Mouse (Mus musculus): ENCODE measurements around the gene Sfi1. TPM values are rescaled to one million over a fixed set of nuclear protein-coding genes. Genes with fewer than 3 reads are reported as not detected.
A peak's percentile ranks its signal among the peaks of the same experiment; 100 is the strongest.
"Not testable (repeated sequence)": the region's sequence is repeated elsewhere in the genome, so short reads cannot be mapped to it uniquely, and the experiment has no call there.

The Sfi1 gene
- polyA plus RNA-seq, 1 experiment from 2014 or later: 16.3 TPM

GRCm38 (mm10) chr11:3153666-3154397 is 39.4 kb downstream of the Sfi1 start:
- ATAC-seq (ENCODE audit: low FRiP score, low read depth): peak; percentile 35
- 77% methylated on average over 1 of the region's 1 CpGs for WGBS

GRCm38 (mm10) chr11:3151358-3151757 is 41.9 kb downstream of the Sfi1 start:
- WGBS: 91% methylated on average over 4 of the region's 4 CpGs
- peak; percentile 44 for ATAC-seq (ENCODE audit: low FRiP score, low read depth)

More at GRCm38 (mm10) chr11:3153666-3154397, 39.4 kb downstream of the Sfi1 start:
- Histone ChIP-seq H3K9me3 (peaks cover 18% of the 10 kb centered on the region), H3K36me3 (peaks cover 12% of the 10 kb centered on the region)
- H3K4me2 ChIP-seq (replicated peaks); H3K27me3 ChIP-seq; H3K27ac ChIP-seq (replicated peaks); H3K4me1 ChIP-seq; H3K9ac ChIP-seq (replicated peaks); H3K4me3 ChIP-seq: not testable (repeated sequence)

GRCm38 (mm10) chr11:3150677-3151003 is 42.6 kb downstream of the Sfi1 start:
- ATAC-seq (ENCODE audit: low FRiP score, low read depth); H3K4me3 ChIP-seq; H3K4me2 ChIP-seq (replicated peaks); H3K27ac ChIP-seq (replicated peaks); H3K27me3 ChIP-seq; H3K9ac ChIP-seq (replicated peaks); H3K4me1 ChIP-seq: not testable (repeated sequence)
- peaks cover 12% of the 10 kb centered on the region for H3K36me3 ChIP-seq
- 99% methylated on average over 12 of the region's 12 CpGs for WGBS
- peaks cover 14% of the 10 kb centered on the region for H3K9me3 ChIP-seq

More at GRCm38 (mm10) chr11:3151358-3151757, 41.9 kb downstream of the Sfi1 start:
- not testable (repeated sequence) for H3K4me3 ChIP-seq; H3K27ac ChIP-seq (replicated peaks); H3K27me3 ChIP-seq; H3K9ac ChIP-seq (replicated peaks); H3K4me2 ChIP-seq (replicated peaks); H3K4me1 ChIP-seq
- Histone ChIP-seq H3K9me3 (peaks cover 14% of the 10 kb centered on the region), H3K36me3 (peaks cover 12% of the 10 kb centered on the region)

GRCm38 (mm10) chr11:3150003-3150676 is 43.1 kb downstream of the Sfi1 start:
- Histone ChIP-seq H3K9me3 (peaks cover 14% of the 10 kb centered on the region), H3K36me3 (peaks cover 12% of the 10 kb centered on the region)
- ATAC-seq (ENCODE audit: low FRiP score, low read depth): 0 out of 2 replicates have a peak, but pooled peaks have one; percentile 1
- H3K27me3 ChIP-seq; H3K4me1 ChIP-seq; H3K27ac ChIP-seq (replicated peaks); H3K4me3 ChIP-seq; H3K4me2 ChIP-seq (replicated peaks); H3K9ac ChIP-seq (replicated peaks): not testable (repeated sequence)
- WGBS: 96% methylated on average over 24 of the region's 24 CpGs

- not testable (repeated sequence) for H3K4me2 ChIP-seq (replicated peaks); H3K27ac ChIP-seq (replicated peaks); H3K27me3 ChIP-seq; H3K4me1 ChIP-seq; H3K9ac ChIP-seq (replicated peaks); H3K4me3 ChIP-seq; ATAC-seq (ENCODE audit: low FRiP score, low read depth)
- Histone ChIP-seq H3K9me3 (peaks cover 14% of the 10 kb centered on the region), H3K36me3 (peaks cover 12% of the 10 kb centered on the region)
- 98% methylated on average over 4 of the region's 4 CpGs for WGBS
Observed at GRCm38 (mm10) chr11:3149471-3149870, 43.8 kb downstream of the Sfi1 start.

- ATAC-seq (ENCODE audit: low FRiP score, low read depth): not testable (repeated sequence)
- WGBS: 72% methylated on average over 2 of the region's 2 CpGs
Observed at GRCm38 (mm10) chr11:3146806-3147205, 46.5 kb downstream of the Sfi1 start.

GRCm38 (mm10) chr11:3145359-3146165 is 47.7 kb downstream of the Sfi1 start:
- H3K27me3 ChIP-seq; H3K9ac ChIP-seq (replicated peaks); H3K36me3 ChIP-seq; H3K4me3 ChIP-seq; H3K9me3 ChIP-seq; H3K4me1 ChIP-seq; ATAC-seq (ENCODE audit: low FRiP score, low read depth); H3K4me2 ChIP-seq (replicated peaks); H3K27ac ChIP-seq (replicated peaks): not testable (repeated sequence)
- 86% methylated on average over 9 of the region's 9 CpGs for WGBS

More at GRCm38 (mm10) chr11:3146806-3147205, 46.5 kb downstream of the Sfi1 start:
- H3K4me3 ChIP-seq; H3K9ac ChIP-seq (replicated peaks); H3K27me3 ChIP-seq; H3K27ac ChIP-seq (replicated peaks); H3K4me1 ChIP-seq; H3K4me2 ChIP-seq (replicated peaks): not testable (repeated sequence)
- H3K36me3 ChIP-seq: peaks cover 12% of the 10 kb centered on the region
- H3K9me3 ChIP-seq: peaks cover 12% of the 10 kb centered on the region

- H3K27ac ChIP-seq (replicated peaks); H3K27me3 ChIP-seq; H3K4me3 ChIP-seq; ATAC-seq (ENCODE audit: low FRiP score, low read depth); H3K4me2 ChIP-seq (replicated peaks); H3K4me1 ChIP-seq; H3K9ac ChIP-seq (replicated peaks); H3K36me3 ChIP-seq; H3K9me3 ChIP-seq: not testable (repeated sequence)
- 79% methylated on average over 3 of the region's 3 CpGs for WGBS
Observed at GRCm38 (mm10) chr11:3143984-3144383, 49.3 kb downstream of the Sfi1 start.

- H3K27me3 ChIP-seq; H3K4me1 ChIP-seq; H3K9ac ChIP-seq (replicated peaks); H3K36me3 ChIP-seq; H3K27ac ChIP-seq (replicated peaks); H3K4me2 ChIP-seq (replicated peaks); H3K4me3 ChIP-seq: not testable (repeated sequence)
- whole genome bisulfite sequencing: 89% methylated on average over 4 of the region's 5 CpGs
- H3K9me3 ChIP-seq: peaks cover 12% of the 10 kb centered on the region
- ATAC-seq (ENCODE audit: low FRiP score, low read depth): peak; percentile 65
Observed at GRCm38 (mm10) chr11:3142413-3142812, 50.9 kb downstream of the Sfi1 start.

GRCm38 (mm10) chr11:3140967-3141535 is 52.2 kb downstream of the Sfi1 start:
- not testable (repeated sequence) for H3K36me3 ChIP-seq; H3K4me2 ChIP-seq (replicated peaks); ATAC-seq (ENCODE audit: low FRiP score, low read depth); H3K27ac ChIP-seq (replicated peaks); H3K4me1 ChIP-seq; H3K4me3 ChIP-seq; H3K27me3 ChIP-seq; H3K9ac ChIP-seq (replicated peaks)
- H3K9me3 ChIP-seq: peaks cover 16% of the 10 kb centered on the region

- WGBS: 90% methylated on average over 2 of the region's 2 CpGs
- H3K9me3 ChIP-seq: peaks cover 19% of the 10 kb centered on the region
- H3K4me3 ChIP-seq; H3K9ac ChIP-seq (replicated peaks); H3K4me1 ChIP-seq; H3K27me3 ChIP-seq; H3K4me2 ChIP-seq (replicated peaks); H3K36me3 ChIP-seq; ATAC-seq (ENCODE audit: low FRiP score, low read depth); H3K27ac ChIP-seq (replicated peaks): not testable (repeated sequence)
Observed at GRCm38 (mm10) chr11:3138323-3138722, 54.9 kb downstream of the Sfi1 start.

GRCm38 (mm10) chr11:3137279-3137678 is 56.0 kb downstream of the Sfi1 start:
- H3K27me3 ChIP-seq; H3K36me3 ChIP-seq; H3K27ac ChIP-seq (replicated peaks); H3K4me2 ChIP-seq (replicated peaks); H3K4me1 ChIP-seq; H3K9ac ChIP-seq (replicated peaks); H3K4me3 ChIP-seq: not testable (repeated sequence)
- peaks cover 16% of the 10 kb centered on the region for H3K9me3 ChIP-seq
- 94% methylated on average over 4 of the region's 4 CpGs for WGBS
- peak; percentile 3; the same call in 1 of the 2 replicates for ATAC-seq (ENCODE audit: low FRiP score, low read depth)
